Mouse (Mus musculus): ENCODE measurements around the gene Zfp385c.

DNA sequence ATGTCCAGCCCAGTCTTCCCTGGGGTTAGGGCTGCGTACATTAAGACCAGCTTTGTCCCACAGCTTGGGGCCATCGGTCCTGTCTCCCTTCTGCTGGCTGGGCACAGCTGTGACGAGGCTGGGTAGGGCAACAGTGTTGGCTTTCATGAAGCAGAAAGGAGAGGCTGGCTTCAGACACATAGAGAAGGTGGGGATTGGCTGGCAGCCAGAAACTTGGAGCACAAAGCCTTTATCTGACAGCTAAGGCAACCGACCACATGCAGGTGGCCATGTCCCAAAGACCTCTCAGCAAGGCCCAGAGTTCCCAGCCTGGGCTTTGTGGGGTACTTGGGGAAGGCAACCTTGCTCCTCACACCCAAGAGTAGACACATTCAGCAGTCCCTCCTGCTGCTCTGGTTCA, 110.5 kb downstream of the Zfp385c start:
- no peak for TF ChIP-seq TAL1 (conservative IDR thresholded peaks at IDR 0.05; ENCODE audit: low read depth, low read length)
- no peak for TF ChIP-seq CTCF (IDR thresholded peaks at IDR 0.05; ENCODE audit: low read depth, low read length)

Measured in G1E (cell line).